ENCODE assay signal across 20 mouse cellular contexts in genomic region chr10:20739801-20740200, GRCm38 (mm10).
"Had no signal": no experiment of that assay in that cellular context is flagged by ENCODE, and none has a peak within 500 bp of the region (broad histone marks: within the 10 kb centered on the region; RNA-seq: fewer than 3 reads in every experiment).

No protein-coding gene starts in this region.

- H3K9me3 ChIP-seq: heart, embryonic 13.5 days; heart, embryonic 15.5 days; hindbrain, embryonic 13.5 days; hindbrain, embryonic 15.5 days; limb, embryonic 10.5 days; limb, embryonic 12.5 days; liver, embryonic 13.5 days; liver, embryonic 15.5 days had no signal

- H3K4me1 ChIP-seq: hindbrain, embryonic 15.5 days had no signal

- H3K36me3 ChIP-seq: heart, embryonic 13.5 days; heart, embryonic 15.5 days; hindbrain, embryonic 13.5 days; hindbrain, embryonic 15.5 days; limb, embryonic 10.5 days; limb, embryonic 12.5 days; liver, embryonic 13.5 days; liver, embryonic 15.5 days had no signal

- H3K27ac ChIP-seq: heart, embryonic 13.5 days; heart, embryonic 15.5 days; hindbrain, embryonic 13.5 days; hindbrain, embryonic 15.5 days; hindbrain, postnatal 0 days; layer of hippocampus, adult 2 months; left cerebral cortex, adult 2 months; limb, embryonic 10.5 days; limb, embryonic 12.5 days; liver, embryonic 13.5 days; liver, embryonic 15.5 days had no signal

- H3K4me3 ChIP-seq: heart, embryonic 13.5 days; heart, embryonic 15.5 days; hindbrain, embryonic 13.5 days; hindbrain, embryonic 15.5 days; layer of hippocampus, adult 2 months; left cerebral cortex, adult 2 months; limb, embryonic 10.5 days; limb, embryonic 12.5 days; liver, embryonic 13.5 days; liver, embryonic 15.5 days had no signal

- H3K27me3 ChIP-seq: heart, embryonic 13.5 days; heart, embryonic 15.5 days; hindbrain, embryonic 13.5 days; hindbrain, embryonic 15.5 days; limb, embryonic 12.5 days; liver, embryonic 13.5 days; liver, embryonic 15.5 days had no signal

- DNase-seq: gastrocnemius, postnatal 10 days; gastrocnemius, postnatal 25 days; heart, postnatal 14 days; heart, postnatal 36 days; kidney, adult 11 months; kidney, adult 8-10 months; kidney, postnatal 10 days; kidney, postnatal 25 days; kidney, postnatal 4 days; liver, embryonic 13.5 days had no signal
